Mouse (Mus musculus): ENCODE results near the gene E130114P18Rik.

GRCm38 (mm10) chr4:97608134-97608533 lies 169.7 kb downstream of the E130114P18Rik start:
- TF ChIP-seq CTCF (IDR thresholded peaks at IDR 0.05; ENCODE audit: control insufficient read depth, insufficient read depth, insufficient replicate concordance, low read depth, low read length): no peak
- TF ChIP-seq POLR2A (IDR thresholded peaks at IDR 0.05; ENCODE audit: control insufficient read depth, low read depth, low read length): no peak
